Mouse (Mus musculus) lung, embryonic 16.5 days (tissue): ENCODE measurements around the gene Mrm1. TPM values are rescaled to one million over a fixed set of nuclear protein-coding genes. Genes with fewer than 3 reads are reported as not detected.

ENCODE experiments used
- ATAC-seq: fragments of 200-750 bp; cut with Nextera tagmentation; 2 replicates; pipeline ENCODE4 v1.8.0; 2017; ENCODE audit warnings: low read depth, mild to moderate bottlenecking, moderate library complexity
- H3K27ac ChIP-seq: fragments of 300-500 bp; sonication (generic); 2 replicates; pipeline ENCODE4 v1.5.1; 2014; ENCODE audit warnings: mild to moderate bottlenecking, control low read depth, low read length
- H3K27me3 ChIP-seq: fragments of 300-500 bp; sonication (generic); 2 replicates; pipeline ENCODE4 v1.6.1; 2014; ENCODE audit warnings: low read depth, low read length, mixed read lengths; ENCODE audit not compliant: control insufficient read depth, insufficient read depth
- H3K36me3 ChIP-seq: fragments of 300-500 bp; sonication (generic); 2 replicates; pipeline ENCODE4 v1.6.1; 2014; ENCODE audit warnings: low read length; ENCODE audit not compliant: control insufficient read depth, insufficient read depth
- H3K4me1 ChIP-seq: fragments of 300-500 bp; sonication (generic); replicated peaks from 2 replicates; pipeline ENCODE4 v1.6.1; 2014; ENCODE audit warnings: low read length, mixed read lengths; ENCODE audit not compliant: control insufficient read depth, insufficient read depth
- H3K4me2 ChIP-seq: fragments of 300-500 bp; sonication (generic); 2 replicates; pipeline ENCODE4 v1.6.1; 2014; ENCODE audit warnings: low read depth, low read length, control low read depth
- H3K4me3 ChIP-seq: fragments of 300-500 bp; sonication (generic); 2 replicates; pipeline ENCODE4 v1.5.1; 2014; ENCODE audit warnings: mild to moderate bottlenecking, low read length, control low read depth
- H3K9ac ChIP-seq: fragments of 300-500 bp; sonication (generic); 2 replicates; pipeline ENCODE4 v1.6.1; 2014; ENCODE audit warnings: low read length, control low read depth
- H3K9me3 ChIP-seq: fragments of 300-500 bp; sonication (generic); 2 replicates; pipeline ENCODE4 v1.6.1; 2016; ENCODE audit warnings: low read length; ENCODE audit not compliant: control insufficient read depth
- WGBS: fragments of 180-500 bp; shearing (Covaris S2); extraction: QIAGEN DNeasy Blood & Tissue Kit; methylation state at CpG from one replicate; pipeline ENCODE4 v1.1.7; 2014; 5-methylcytosine and 5-hydroxymethylcytosine counted together
- polyA plus RNA-seq: library from polyadenylated mRNA; unstranded; fragments of >200 nt; fragmentation: Nextera tagmentation; extraction: Ambion mirVana; gene quantifications from 2 replicates; pipeline ENCODE4 v1.2.1, GENCODE M21; 2015

Mrm1 gene
- polyA plus RNA-seq, 1 experiment from 2014 or later = 11.4 TPM

DNA sequence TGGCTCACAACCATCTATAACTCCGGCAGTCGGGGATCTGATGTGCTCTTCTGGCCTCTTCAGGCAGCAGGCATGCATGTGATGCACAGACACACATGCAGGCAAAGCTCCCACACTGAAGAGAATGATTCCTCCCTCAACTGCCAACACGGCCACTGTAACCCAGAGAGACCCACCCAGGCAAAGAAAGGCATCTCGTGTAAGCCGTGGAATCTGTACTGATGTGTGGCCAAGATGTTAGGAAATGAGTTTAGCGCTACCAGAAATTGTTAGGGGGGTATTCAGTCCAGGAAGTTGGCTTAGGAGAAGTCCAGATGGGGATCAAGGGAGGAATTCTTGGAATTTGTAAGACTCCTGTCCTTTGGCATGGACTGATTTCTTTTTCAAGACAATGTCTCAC, 28.9 kb downstream of the Mrm1 start:
- 45% methylated on average over 6 of the region's 6 CpGs for WGBS

DNA sequence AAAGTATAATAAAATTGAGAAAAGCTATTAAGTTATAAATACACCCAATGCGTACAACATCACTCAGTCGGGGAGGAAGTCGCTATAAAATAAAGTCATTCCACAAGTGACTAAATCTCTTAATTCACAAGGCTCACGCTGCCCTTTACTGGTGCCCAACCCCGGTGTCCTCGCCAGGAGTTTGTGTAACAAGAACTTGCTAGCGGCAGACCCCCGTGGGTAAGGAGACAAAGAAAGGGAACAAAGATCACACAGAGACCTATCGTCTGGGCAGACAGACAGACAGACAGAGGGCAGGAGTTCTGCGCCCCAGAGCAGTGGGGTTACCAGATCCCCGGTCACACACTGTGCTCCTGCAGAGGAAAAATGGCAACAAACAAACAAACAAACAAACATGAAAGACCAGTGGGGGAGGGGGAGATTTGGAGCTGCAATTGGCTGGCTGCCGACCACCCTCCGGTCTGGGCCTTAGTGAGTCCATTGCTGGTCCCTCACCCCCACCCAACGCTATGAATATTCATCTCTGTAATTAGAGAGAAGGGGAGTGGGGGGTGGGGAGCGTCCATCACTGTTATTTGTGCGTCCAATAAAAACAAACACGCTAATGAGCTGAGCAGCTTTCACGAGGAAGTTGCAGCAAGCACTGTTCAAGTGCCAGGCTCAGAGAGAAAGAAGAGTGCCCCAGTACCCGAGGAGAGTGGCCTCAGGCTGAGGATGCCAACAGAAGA, 39.0 kb downstream of the Mrm1 start:
- peaks cover 9% of the 10 kb centered on the region for H3K4me1 ChIP-seq
- H3K9me3 ChIP-seq = no peaks in the 10 kb centered on the region
- H3K36me3 ChIP-seq = no peaks in the 10 kb centered on the region
- ATAC-seq = no peak
- WGBS = 4% methylated on average over 19 of the region's 19 CpGs
- no peak overlapping the region for H3K4me3 ChIP-seq
- H3K9ac ChIP-seq = no peak overlapping the region
- peaks cover 10% of the 10 kb centered on the region for H3K27me3 ChIP-seq
- H3K4me2 ChIP-seq = no peak overlapping the region
- H3K27ac ChIP-seq = no peak overlapping the region

More for the DNA sequence above, 28.9 kb downstream of the Mrm1 start:
- no peak overlapping the region for H3K27ac ChIP-seq
- H3K36me3 ChIP-seq = no peaks in the 10 kb centered on the region
- no peak for ATAC-seq
- H3K27me3 ChIP-seq = no peaks in the 10 kb centered on the region
- no peak overlapping the region for H3K9ac ChIP-seq
- H3K4me1 ChIP-seq = no peaks in the 10 kb centered on the region
- no peak overlapping the region for H3K4me2 ChIP-seq
- no peak overlapping the region for H3K4me3 ChIP-seq
- H3K9me3 ChIP-seq = no peaks in the 10 kb centered on the region

DNA sequence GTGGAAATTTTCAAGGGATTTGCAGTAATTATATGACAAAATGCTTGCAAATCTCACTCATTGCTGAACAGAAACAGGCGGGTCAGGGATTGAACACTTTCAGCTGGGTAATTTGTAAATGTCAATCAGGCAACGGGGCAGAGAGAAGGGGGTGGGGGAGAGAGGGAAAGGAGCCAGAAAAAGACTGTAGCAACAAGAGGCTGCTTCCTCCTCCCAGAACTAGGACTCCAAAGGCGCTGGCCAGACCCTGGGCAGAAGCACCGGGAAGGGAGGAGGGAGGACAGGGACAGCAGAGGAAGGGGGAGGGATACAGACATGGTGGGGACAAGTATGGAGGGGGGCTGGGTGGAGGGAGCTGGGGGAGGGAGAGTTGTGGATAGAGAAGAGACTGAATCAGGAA, 43.8 kb downstream of the Mrm1 start:
- Histone ChIP-seq H3K9ac (no peak overlapping the region), H3K4me2 (no peak overlapping the region), H3K4me1 (peaks cover 7% of the 10 kb centered on the region), H3K4me3 (no peak overlapping the region), H3K9me3 (no peaks in the 10 kb centered on the region), H3K27ac (no peak overlapping the region), H3K27me3 (peaks cover 5% of the 10 kb centered on the region), H3K36me3 (no peaks in the 10 kb centered on the region)
- WGBS = 4% methylated on average over 4 of the region's 4 CpGs
- ATAC-seq = peak; percentile 56

DNA sequence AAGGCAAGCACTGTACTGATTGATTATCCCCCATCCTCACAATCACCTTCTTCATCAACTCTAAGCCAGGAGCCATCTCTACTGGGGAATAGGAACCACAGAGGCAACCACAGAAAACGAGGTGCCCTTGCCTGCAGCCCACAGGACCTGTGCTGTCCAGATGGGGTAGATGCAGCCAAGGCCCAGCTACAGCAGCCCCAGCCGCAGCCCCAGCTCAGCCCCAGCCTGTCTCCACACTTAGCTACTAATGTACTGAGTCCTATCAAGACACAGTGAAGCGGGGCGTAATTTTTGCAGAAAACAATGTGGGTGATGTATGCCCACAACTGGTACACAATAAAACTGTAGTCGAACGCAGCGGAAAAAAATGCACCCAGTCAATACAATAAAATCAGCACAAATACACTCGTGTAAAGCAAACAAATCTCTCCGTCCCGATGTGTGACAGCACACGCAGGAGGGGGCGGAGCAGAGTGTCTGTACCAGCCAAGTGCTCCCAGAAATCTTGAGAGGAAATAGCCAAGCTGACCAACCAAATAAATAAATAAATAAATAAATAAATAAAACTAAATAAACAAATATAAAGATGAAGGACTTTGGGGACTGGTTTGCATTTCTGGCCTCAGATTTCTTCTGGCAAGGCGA, 44.3 kb downstream of the Mrm1 start:
- H3K4me2 ChIP-seq = no peak overlapping the region
- peaks cover 6% of the 10 kb centered on the region for H3K4me1 ChIP-seq
- 43% methylated on average over 13 of the region's 13 CpGs for WGBS

DNA sequence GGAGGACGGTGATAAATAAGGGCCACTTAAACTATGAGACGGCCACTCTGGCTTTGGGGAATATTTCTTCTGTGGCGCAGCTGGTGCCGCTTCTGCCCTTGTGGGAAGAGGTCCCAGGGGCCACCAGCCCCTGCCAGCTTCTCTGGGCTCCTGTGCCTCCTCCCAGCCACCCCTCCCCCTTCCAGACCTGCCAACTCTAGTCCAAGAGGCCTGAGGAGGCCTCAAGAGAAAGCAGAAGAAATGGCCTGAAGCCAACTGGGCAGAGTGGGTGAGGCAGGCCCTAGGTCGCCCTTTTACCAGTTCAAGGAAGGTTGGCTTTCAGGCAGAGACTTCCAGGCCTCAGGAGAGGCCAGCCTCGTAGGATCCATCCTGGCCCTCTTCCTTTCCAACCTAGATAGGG, 51.4 kb downstream of the Mrm1 start:
- no peak overlapping the region for H3K4me2 ChIP-seq
- H3K9me3 ChIP-seq = no peaks in the 10 kb centered on the region
- H3K27ac ChIP-seq = no peak overlapping the region
- H3K36me3 ChIP-seq = no peaks in the 10 kb centered on the region
- peaks cover 4% of the 10 kb centered on the region for H3K27me3 ChIP-seq
- 44% methylated on average over 6 of the region's 6 CpGs for WGBS
- H3K9ac ChIP-seq = no peak overlapping the region
- no peak for ATAC-seq
- H3K4me3 ChIP-seq = no peak overlapping the region
- H3K4me1 ChIP-seq = peaks cover 12% of the 10 kb centered on the region

More for the DNA sequence above, 44.3 kb downstream of the Mrm1 start:
- Histone ChIP-seq H3K36me3 (no peaks in the 10 kb centered on the region), H3K9ac (no peak overlapping the region), H3K4me3 (no peak overlapping the region), H3K27ac (no peak overlapping the region), H3K9me3 (no peaks in the 10 kb centered on the region), H3K27me3 (no peaks in the 10 kb centered on the region; the same call in 1 of the 2 replicates)
- ATAC-seq = no peak

DNA sequence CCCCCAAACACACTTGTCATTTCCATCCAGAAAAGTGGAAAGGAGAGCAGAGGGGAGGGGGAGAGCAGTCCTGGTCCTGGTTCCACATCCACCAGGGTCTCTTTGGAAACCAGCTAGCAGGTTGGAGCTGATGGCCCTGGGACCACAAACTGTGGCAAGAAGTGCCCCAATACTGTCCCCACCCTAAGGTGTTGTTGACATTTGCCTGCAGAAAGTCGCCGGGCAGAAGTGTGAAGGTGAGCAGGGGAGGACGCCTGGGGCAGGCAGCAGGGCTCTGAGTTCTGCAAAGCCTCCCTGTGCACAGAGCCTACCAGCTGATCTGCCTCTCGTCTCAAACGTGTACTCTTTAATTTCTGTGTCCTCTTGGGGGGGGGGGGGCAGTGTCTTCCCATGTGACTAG, 54.2 kb downstream of the Mrm1 start:
- no peak overlapping the region for H3K4me2 ChIP-seq
- H3K36me3 ChIP-seq = no peaks in the 10 kb centered on the region
- 16% methylated on average over 5 of the region's 5 CpGs for WGBS
- H3K9me3 ChIP-seq = no peaks in the 10 kb centered on the region
- peaks cover 12% of the 10 kb centered on the region for H3K4me1 ChIP-seq
- no peak overlapping the region for H3K9ac ChIP-seq
- ATAC-seq = no peak
- peaks cover 7% of the 10 kb centered on the region for H3K27me3 ChIP-seq
- H3K27ac ChIP-seq = no peak overlapping the region
- H3K4me3 ChIP-seq = no peak overlapping the region

DNA sequence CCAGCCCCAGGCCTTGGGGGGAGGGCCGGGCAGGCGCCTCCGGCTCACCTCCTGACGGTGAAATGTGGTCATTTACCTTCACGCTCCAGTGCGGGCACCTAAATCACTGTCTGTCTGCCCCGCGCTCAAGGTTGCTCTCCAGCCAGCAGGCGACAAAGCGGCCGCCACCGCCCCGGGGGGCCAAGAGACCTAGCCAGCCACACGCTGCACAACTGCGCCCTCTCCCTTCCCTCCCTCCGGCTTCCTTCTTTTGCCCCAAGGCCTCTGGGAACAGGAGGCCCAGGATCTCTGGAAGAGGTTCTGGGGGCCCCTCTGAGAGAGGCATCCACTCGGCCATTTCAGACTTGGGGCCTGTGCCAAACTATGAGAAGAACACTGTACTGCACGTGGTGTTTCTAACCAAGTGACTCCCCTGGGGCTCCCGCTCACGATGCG, 54.8 kb downstream of the Mrm1 start:
- H3K9ac ChIP-seq = no peak overlapping the region
- peaks cover 7% of the 10 kb centered on the region for H3K27me3 ChIP-seq
- peak; percentile 62; the same call in 1 of the 2 replicates for ATAC-seq
- H3K27ac ChIP-seq = no peak overlapping the region
- H3K36me3 ChIP-seq = no peaks in the 10 kb centered on the region
- peak overlapping the region; percentile 16 for H3K4me3 ChIP-seq
- H3K4me2 ChIP-seq = peak overlapping the region; percentile 43
- H3K9me3 ChIP-seq = no peaks in the 10 kb centered on the region
- H3K4me1 ChIP-seq = peaks cover 12% of the 10 kb centered on the region
- WGBS = 5% methylated on average over 19 of the region's 21 CpGs

DNA sequence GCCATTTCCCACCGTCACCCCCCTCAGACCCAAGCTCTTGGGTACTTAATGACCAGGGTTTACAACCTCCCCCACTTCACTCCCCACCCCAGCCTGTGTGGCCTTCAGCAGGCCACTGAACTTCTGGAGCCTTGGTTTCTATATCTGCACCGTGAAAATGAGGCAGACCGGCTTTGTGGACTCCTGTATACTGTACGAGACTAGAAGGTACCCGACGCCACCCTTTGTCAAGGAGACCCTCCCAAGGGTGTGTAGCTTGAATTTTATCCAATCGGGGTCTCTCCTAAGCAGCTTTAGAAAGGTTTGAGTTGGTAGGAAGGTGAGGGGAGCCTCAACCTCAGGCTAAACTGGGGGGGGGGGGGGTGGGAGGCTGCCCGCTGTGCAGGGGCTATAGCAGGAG, 55.2 kb downstream of the Mrm1 start:
- Histone ChIP-seq H3K27ac (no peak overlapping the region), H3K4me3 (peak overlapping the region; percentile 16; the same call in 1 of the 2 replicates), H3K9ac (no peak overlapping the region), H3K4me2 (peak overlapping the region; percentile 43), H3K4me1 (peaks cover 12% of the 10 kb centered on the region), H3K36me3 (no peaks in the 10 kb centered on the region), H3K27me3 (peaks cover 7% of the 10 kb centered on the region), H3K9me3 (no peaks in the 10 kb centered on the region)
- ATAC-seq = no peak
- WGBS = 20% methylated on average over 8 of the region's 8 CpGs
